Mouse (Mus musculus): ENCODE results near the gene Tshz2. TPM values are rescaled to one million over a fixed set of nuclear protein-coding genes. Genes with fewer than 3 reads are reported as not detected.

Tshz2 gene
- polyA plus RNA-seq, 1 experiment from 2014 or later: 7.2 TPM

DNA sequence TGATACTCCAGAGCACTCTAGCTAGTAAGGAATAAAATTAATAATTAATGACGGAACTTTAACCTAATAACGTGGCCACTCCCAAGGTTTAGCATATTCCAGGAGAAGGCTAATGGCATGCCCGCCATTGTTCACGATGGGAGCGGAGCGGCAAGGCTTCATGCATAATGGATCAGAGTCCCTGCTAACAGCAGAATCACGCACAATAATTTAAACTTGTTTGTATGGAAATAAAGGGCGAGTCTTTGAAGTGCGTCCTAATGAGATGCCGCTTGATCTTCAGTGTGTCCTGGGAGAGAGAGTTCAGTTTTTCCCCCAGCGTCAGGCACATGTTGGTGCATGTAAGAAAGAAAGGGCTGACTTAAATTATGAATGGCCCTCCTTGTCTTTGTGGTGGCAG lies 376.9 kb downstream of the Tshz2 start:
- Histone ChIP-seq H3K4me3 (ENCODE audit: low read length) (no peak overlapping the region), H3K9me3 (ENCODE audit: control insufficient read depth, low read length) (no peaks in the 10 kb centered on the region), H3K4me2 (ENCODE audit: low read depth, low read length) (no peak overlapping the region), H3K36me3 (ENCODE audit: control insufficient read depth, insufficient read depth, low read length) (no peaks in the 10 kb centered on the region), H3K9ac (ENCODE audit: low read length) (no peak overlapping the region), H3K27ac (ENCODE audit: low read length) (no peak overlapping the region), H3K4me1 (replicated peaks; ENCODE audit: control insufficient read depth, insufficient read depth, low read length) (peaks cover 11% of the 10 kb centered on the region), H3K27me3 (ENCODE audit: control insufficient read depth, insufficient read depth, low read depth, low read length) (no peaks in the 10 kb centered on the region)
- no peak for ATAC-seq (ENCODE audit: low read depth)
- 67% methylated on average over 11 of the region's 11 CpGs for WGBS

DNA sequence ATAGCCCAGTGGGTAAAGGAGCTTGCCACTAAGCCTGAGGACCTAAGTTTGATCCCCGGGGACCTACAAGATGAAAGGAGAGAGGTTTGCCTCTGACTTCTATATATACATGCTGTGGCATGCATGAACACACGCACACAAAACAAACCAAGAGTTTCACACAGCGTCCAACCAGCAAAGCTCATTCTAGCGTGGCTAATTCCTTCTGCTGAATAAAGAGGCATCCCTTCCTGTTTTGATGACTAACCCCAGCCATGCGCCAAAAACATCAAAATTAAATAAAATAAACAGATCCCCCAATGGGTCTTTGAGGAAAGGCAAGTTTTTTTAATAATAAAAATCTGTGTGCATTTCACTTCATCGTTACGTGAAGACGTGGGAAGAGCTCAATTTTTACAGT lies 379.0 kb downstream of the Tshz2 start:
- 45% methylated on average over 8 of the region's 8 CpGs for WGBS
- H3K27me3 ChIP-seq (ENCODE audit: control insufficient read depth, insufficient read depth, low read depth, low read length): no peaks in the 10 kb centered on the region
- H3K4me1 ChIP-seq (replicated peaks; ENCODE audit: control insufficient read depth, insufficient read depth, low read length): peaks cover 11% of the 10 kb centered on the region
- no peak overlapping the region for H3K4me2 ChIP-seq (ENCODE audit: low read depth, low read length)
- H3K9me3 ChIP-seq (ENCODE audit: control insufficient read depth, low read length): no peaks in the 10 kb centered on the region
- no peak overlapping the region for H3K27ac ChIP-seq (ENCODE audit: low read length)
- ATAC-seq (ENCODE audit: low read depth): no peak
- H3K4me3 ChIP-seq (ENCODE audit: low read length): no peak overlapping the region
- no peak overlapping the region for H3K9ac ChIP-seq (ENCODE audit: low read length)
- no peaks in the 10 kb centered on the region for H3K36me3 ChIP-seq (ENCODE audit: control insufficient read depth, insufficient read depth, low read length)

DNA sequence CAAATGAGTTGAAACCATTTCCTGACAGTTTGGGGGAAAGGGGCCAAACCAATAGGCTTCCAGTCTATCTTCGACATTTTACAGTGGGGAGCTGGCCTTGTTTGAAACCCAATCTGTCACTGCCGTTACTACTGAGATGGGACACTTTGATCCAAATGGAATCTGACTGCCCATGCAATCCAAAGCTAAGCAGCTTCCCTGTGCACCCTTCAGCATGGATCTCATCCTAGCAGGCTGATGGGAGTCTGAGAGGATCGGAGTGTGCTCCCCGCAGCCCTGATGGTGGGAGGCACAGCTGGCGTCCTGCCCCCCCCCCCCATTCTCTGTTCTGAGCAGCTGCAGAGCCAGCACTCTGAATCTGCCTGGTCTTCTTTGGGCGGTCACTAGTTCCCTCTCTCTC lies 384.5 kb downstream of the Tshz2 start:
- peak; percentile 41; the same call in 1 of the 2 replicates for ATAC-seq (ENCODE audit: low read depth)
- Histone ChIP-seq H3K27ac (ENCODE audit: low read length) (no peak overlapping the region), H3K9ac (ENCODE audit: low read length) (no peak overlapping the region), H3K4me1 (replicated peaks; ENCODE audit: control insufficient read depth, insufficient read depth, low read length) (peaks cover under 1% of the 10 kb centered on the region; the same call in 1 of the 2 replicates), H3K27me3 (ENCODE audit: control insufficient read depth, insufficient read depth, low read depth, low read length) (no peaks in the 10 kb centered on the region), H3K4me2 (ENCODE audit: low read depth, low read length) (no peak overlapping the region), H3K9me3 (ENCODE audit: control insufficient read depth, low read length) (no peaks in the 10 kb centered on the region), H3K36me3 (ENCODE audit: control insufficient read depth, insufficient read depth, low read length) (no peaks in the 10 kb centered on the region), H3K4me3 (ENCODE audit: low read length) (no peak overlapping the region)
- 47% methylated on average over 6 of the region's 6 CpGs for WGBS

DNA sequence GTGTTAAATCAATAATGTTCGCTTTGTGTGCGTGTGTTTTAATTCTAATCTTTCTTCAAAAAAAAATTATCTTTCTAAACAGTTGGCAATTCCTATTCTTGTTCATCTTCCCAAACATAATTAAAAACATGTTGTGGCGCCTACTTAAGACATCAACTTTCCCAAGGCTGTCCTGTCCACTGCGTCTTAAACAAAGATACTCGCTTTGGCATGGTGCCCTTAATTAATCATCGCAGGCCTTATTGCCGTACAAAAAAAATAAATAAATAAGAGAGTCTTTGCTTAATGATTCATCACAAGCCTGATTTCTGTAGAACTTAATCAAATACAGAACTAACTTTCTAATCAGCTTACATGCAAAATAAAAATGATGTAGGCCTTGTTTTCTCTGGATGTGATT lies 385.1 kb downstream of the Tshz2 start:
- no peak overlapping the region for H3K4me3 ChIP-seq (ENCODE audit: low read length)
- no peak overlapping the region for H3K4me2 ChIP-seq (ENCODE audit: low read depth, low read length)
- WGBS: 55% methylated on average over 7 of the region's 7 CpGs
- no peaks in the 10 kb centered on the region for H3K4me1 ChIP-seq (replicated peaks; ENCODE audit: control insufficient read depth, insufficient read depth, low read length)
- no peaks in the 10 kb centered on the region for H3K36me3 ChIP-seq (ENCODE audit: control insufficient read depth, insufficient read depth, low read length)
- no peaks in the 10 kb centered on the region for H3K9me3 ChIP-seq (ENCODE audit: control insufficient read depth, low read length)
- no peaks in the 10 kb centered on the region for H3K27me3 ChIP-seq (ENCODE audit: control insufficient read depth, insufficient read depth, low read depth, low read length)
- H3K9ac ChIP-seq (ENCODE audit: low read length): no peak overlapping the region
- no peak for ATAC-seq (ENCODE audit: low read depth)
- H3K27ac ChIP-seq (ENCODE audit: low read length): no peak overlapping the region

DNA sequence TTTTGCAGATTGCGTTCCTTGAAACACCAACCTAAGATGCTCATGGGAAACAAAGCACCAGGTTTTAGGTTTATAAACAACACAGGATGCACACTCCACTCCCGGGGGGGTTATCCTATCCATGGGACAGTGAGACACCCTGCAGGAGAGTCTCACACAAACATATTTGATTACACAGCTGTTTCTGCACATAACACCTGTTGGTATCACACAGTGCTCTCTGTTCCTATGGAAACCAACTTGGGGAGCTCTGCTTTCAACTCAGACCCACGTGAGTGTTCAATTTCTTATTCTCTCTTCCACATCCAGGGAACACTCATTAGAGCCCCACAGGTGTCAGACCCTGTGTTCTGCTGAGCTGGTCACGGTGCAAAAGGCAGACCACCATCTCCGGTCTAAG lies 390.1 kb downstream of the Tshz2 start:
- Histone ChIP-seq H3K9me3 (ENCODE audit: control insufficient read depth, low read length) (peaks cover 2% of the 10 kb centered on the region; the same call in 1 of the 2 replicates), H3K27me3 (ENCODE audit: control insufficient read depth, insufficient read depth, low read depth, low read length) (no peaks in the 10 kb centered on the region), H3K4me2 (ENCODE audit: low read depth, low read length) (no peak overlapping the region), H3K4me3 (ENCODE audit: low read length) (no peak overlapping the region), H3K36me3 (ENCODE audit: control insufficient read depth, insufficient read depth, low read length) (no peaks in the 10 kb centered on the region), H3K9ac (ENCODE audit: low read length) (no peak overlapping the region), H3K27ac (ENCODE audit: low read length) (no peak overlapping the region), H3K4me1 (replicated peaks; ENCODE audit: control insufficient read depth, insufficient read depth, low read length) (no peaks in the 10 kb centered on the region)
- ATAC-seq (ENCODE audit: low read depth): no peak
- 72% methylated on average over 5 of the region's 5 CpGs for WGBS

DNA sequence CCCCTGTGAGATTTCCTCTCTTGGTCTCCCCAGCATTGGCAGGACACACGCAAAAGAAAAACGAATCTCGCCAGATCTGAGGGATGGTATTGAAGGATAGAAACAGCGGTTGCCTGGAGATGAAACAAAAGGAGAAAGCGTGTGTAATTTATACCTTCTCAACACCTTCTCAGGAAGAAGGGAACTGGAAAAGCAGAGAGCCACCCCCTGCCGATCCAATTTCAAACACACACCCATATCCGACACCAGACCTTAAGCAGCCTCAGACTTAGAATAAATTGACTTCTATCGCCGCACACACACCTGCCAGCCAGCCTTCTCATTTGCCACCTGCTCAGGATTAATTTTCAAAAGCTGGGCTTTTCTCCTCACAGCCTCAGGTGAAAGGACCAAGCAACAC lies 390.9 kb downstream of the Tshz2 start:
- WGBS: 67% methylated on average over 9 of the region's 9 CpGs
- no peaks in the 10 kb centered on the region for H3K27me3 ChIP-seq (ENCODE audit: control insufficient read depth, insufficient read depth, low read depth, low read length)
- H3K4me3 ChIP-seq (ENCODE audit: low read length): no peak overlapping the region
- no peak overlapping the region for H3K4me2 ChIP-seq (ENCODE audit: low read depth, low read length)
- no peaks in the 10 kb centered on the region for H3K4me1 ChIP-seq (replicated peaks; ENCODE audit: control insufficient read depth, insufficient read depth, low read length)
- ATAC-seq (ENCODE audit: low read depth): no peak
- peaks cover 2% of the 10 kb centered on the region; the same call in 1 of the 2 replicates for H3K9me3 ChIP-seq (ENCODE audit: control insufficient read depth, low read length)
- H3K27ac ChIP-seq (ENCODE audit: low read length): no peak overlapping the region
- no peak overlapping the region for H3K9ac ChIP-seq (ENCODE audit: low read length)
- H3K36me3 ChIP-seq (ENCODE audit: control insufficient read depth, insufficient read depth, low read length): no peaks in the 10 kb centered on the region

DNA sequence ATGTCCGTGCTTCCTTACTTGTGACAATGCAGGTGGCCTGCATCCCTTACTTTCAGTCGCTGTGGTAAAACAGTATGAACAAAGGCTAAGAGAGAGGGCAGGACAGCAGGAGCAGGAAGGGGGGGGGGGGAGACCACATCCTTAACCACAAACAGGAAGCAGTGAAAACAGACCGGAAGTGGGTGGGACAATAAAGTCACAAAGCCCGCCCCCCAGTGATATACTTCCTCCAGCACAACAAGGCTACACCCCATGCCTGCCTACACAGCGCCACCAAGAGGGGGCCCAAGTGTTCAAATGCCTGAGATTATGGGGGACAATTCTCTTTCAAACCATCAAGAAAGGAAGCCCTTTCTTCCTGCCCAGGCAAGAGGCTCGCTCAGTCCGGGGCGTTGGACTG lies 392.1 kb downstream of the Tshz2 start:
- Histone ChIP-seq H3K4me2 (ENCODE audit: low read depth, low read length) (no peak overlapping the region), H3K9ac (ENCODE audit: low read length) (no peak overlapping the region), H3K4me1 (replicated peaks; ENCODE audit: control insufficient read depth, insufficient read depth, low read length) (no peaks in the 10 kb centered on the region), H3K27me3 (ENCODE audit: control insufficient read depth, insufficient read depth, low read depth, low read length) (no peaks in the 10 kb centered on the region), H3K9me3 (ENCODE audit: control insufficient read depth, low read length) (peaks cover 2% of the 10 kb centered on the region; the same call in 1 of the 2 replicates), H3K4me3 (ENCODE audit: low read length) (no peak overlapping the region), H3K27ac (ENCODE audit: low read length) (no peak overlapping the region), H3K36me3 (ENCODE audit: control insufficient read depth, insufficient read depth, low read length) (no peaks in the 10 kb centered on the region)
- 81% methylated on average over 8 of the region's 8 CpGs for WGBS
- no peak for ATAC-seq (ENCODE audit: low read depth)

DNA sequence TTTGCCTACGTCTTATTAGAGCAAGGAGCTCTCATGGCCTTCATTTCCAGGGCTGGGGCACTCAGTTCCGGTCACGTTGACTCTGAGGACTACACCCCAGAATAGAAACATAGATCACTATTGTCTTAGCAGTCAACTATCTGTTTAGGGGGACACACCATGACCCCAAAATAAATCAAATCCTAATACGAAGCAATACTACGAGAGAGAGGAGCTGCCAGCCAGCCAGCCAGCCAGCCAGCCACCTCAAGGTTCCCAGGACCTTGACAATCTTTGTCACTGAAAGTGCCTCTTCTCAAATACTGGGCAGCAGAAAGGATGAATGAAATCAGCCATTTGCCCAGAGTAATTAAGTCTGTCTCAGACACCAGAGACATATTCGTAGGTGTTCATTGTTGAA lies 393.1 kb downstream of the Tshz2 start:
- no peak for ATAC-seq (ENCODE audit: low read depth)

DNA sequence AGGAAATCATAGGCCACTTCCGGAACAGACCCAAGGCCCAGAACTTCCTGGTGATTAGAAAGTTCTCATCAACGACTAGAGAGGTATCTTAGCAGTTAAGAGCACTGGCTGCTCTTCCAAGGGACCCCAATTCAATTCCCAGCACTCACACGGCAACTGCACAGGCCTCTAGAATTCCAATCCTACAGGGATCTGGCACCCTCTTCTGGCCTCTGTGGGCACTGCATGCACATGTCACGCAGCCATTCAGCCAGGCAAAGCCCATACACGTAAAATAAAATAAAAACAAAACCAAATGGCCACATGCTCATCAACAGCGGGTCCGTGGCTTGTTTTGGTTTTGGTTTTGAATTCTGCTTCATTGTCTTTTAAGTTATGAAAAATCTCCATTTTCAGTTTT lies 395.0 kb downstream of the Tshz2 start:
- H3K9me3 ChIP-seq (ENCODE audit: control insufficient read depth, low read length): peaks cover 2% of the 10 kb centered on the region; the same call in 1 of the 2 replicates
- WGBS: 87% methylated on average over 7 of the region's 7 CpGs
- H3K4me2 ChIP-seq (ENCODE audit: low read depth, low read length): no peak overlapping the region

More for the DNA sequence above, 393.1 kb downstream of the Tshz2 start:
- H3K27ac ChIP-seq (ENCODE audit: low read length): no peak overlapping the region
- no peaks in the 10 kb centered on the region for H3K27me3 ChIP-seq (ENCODE audit: control insufficient read depth, insufficient read depth, low read depth, low read length)
- H3K4me3 ChIP-seq (ENCODE audit: low read length): no peak overlapping the region
- no peak overlapping the region for H3K9ac ChIP-seq (ENCODE audit: low read length)
- 90% methylated on average over 6 of the region's 6 CpGs for WGBS
- no peak overlapping the region for H3K4me2 ChIP-seq (ENCODE audit: low read depth, low read length)
- H3K9me3 ChIP-seq (ENCODE audit: control insufficient read depth, low read length): peaks cover 2% of the 10 kb centered on the region; the same call in 1 of the 2 replicates
- no peaks in the 10 kb centered on the region for H3K36me3 ChIP-seq (ENCODE audit: control insufficient read depth, insufficient read depth, low read length)
- H3K4me1 ChIP-seq (replicated peaks; ENCODE audit: control insufficient read depth, insufficient read depth, low read length): no peaks in the 10 kb centered on the region

More for the DNA sequence above, 395.0 kb downstream of the Tshz2 start:
- H3K9ac ChIP-seq (ENCODE audit: low read length): no peak overlapping the region
- H3K4me1 ChIP-seq (replicated peaks; ENCODE audit: control insufficient read depth, insufficient read depth, low read length): peaks cover under 1% of the 10 kb centered on the region; the same call in 1 of the 2 replicates
- no peaks in the 10 kb centered on the region for H3K36me3 ChIP-seq (ENCODE audit: control insufficient read depth, insufficient read depth, low read length)
- H3K27ac ChIP-seq (ENCODE audit: low read length): no peak overlapping the region
- ATAC-seq (ENCODE audit: low read depth): no peak
- H3K27me3 ChIP-seq (ENCODE audit: control insufficient read depth, insufficient read depth, low read depth, low read length): no peaks in the 10 kb centered on the region
- H3K4me3 ChIP-seq (ENCODE audit: low read length): no peak overlapping the region
